Comparison of ENCODE assay signal across 10 mouse cellular contexts in the genomic region with DNA sequence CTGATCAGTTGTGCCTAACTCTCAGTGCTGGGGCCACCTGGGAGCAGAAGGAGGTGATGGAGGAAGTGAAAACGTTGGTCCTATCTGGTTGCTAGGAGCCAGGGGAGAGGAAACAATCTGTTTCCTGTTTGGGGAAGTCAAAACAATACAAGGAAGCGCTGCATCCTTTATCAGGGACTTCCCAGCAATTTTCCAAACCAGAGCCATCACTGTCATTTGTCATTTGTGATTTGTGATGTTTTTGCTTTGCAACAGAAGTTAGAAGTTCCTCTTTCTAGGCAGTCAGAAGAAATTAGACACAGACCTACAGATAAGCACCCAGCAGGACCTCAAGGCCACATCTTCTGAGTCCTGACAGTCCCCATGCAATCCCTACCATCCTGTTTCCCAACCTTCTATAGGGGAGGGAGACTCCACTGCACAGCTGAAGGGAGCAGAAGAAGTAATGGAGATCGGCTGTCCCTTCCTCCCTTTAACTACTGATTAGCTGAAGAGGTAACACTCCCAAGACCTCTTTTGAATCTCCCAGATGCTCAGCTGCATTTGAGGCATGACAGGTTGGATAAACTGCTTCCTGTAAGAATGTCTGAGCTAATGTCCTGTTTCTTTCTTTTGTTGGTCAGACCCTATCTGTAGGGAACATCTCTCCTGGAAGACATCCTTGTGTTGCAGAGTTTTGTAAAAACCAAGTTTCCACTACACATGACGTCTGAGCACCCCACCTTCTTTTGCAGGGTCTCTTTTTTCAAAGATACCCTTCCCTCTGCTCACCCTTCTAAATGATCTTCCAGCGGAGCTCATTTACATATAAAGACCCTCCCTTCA. TPM values are rescaled to one million over a fixed set of nuclear protein-coding genes. Genes with fewer than 3 reads are reported as not detected.
DNase-seq lines count a peak whose midpoint lies in the region; ATAC-seq lines count a peak whose summit lies in the region.
"Had no signal": no experiment of that assay in that cellular context is flagged by ENCODE, and none has a peak within 500 bp of the region (broad histone marks: within the 10 kb centered on the region; RNA-seq: fewer than 3 reads in every experiment).

No protein-coding gene starts in this region.

- DNase-seq in neural tube, embryonic 10.5 days (ENCODE audit: extremely low spot score, low spot score) = no peak
- DNase-seq in heart, adult 9 months (ENCODE audit: low spot score in 2 of 2) = peak; percentile 74 to 88
- DNase-seq in liver, embryonic 13.5 days = no peak
- no peak for DNase-seq in urinary bladder, postnatal 36 days (ENCODE audit: low spot score in 2 of 2)
- DNase-seq in thymus, adult 18-20 months = no peak
- no peak for DNase-seq in ovary, postnatal 10 days (ENCODE audit: low spot score)

- no peak for ATAC-seq in neural tube, embryonic 13.5 days (ENCODE audit: low read depth)
- peak; percentile 36; the same call in 1 of the 2 replicates for ATAC-seq in liver, embryonic 13.5 days (ENCODE audit: low read depth)
- no peak for ATAC-seq in stomach, embryonic 15.5 days (ENCODE audit: insufficient read depth, low FRiP score, low read depth)

- H3K36me3 ChIP-seq in neural tube, embryonic 13.5 days = no peaks in the 10 kb centered on the region
- no peaks in the 10 kb centered on the region for H3K36me3 ChIP-seq in liver, embryonic 13.5 days
- H3K36me3 ChIP-seq in stomach, embryonic 15.5 days = no peaks in the 10 kb centered on the region
- H3K36me3 ChIP-seq: forebrain, embryonic 12.5 days had no signal

- H3K27me3 ChIP-seq in neural tube, embryonic 13.5 days = no peaks in the 10 kb centered on the region
- no peaks in the 10 kb centered on the region for H3K27me3 ChIP-seq in liver, embryonic 13.5 days
- H3K27me3 ChIP-seq in stomach, embryonic 15.5 days (replicated peaks) = no peaks in the 10 kb centered on the region
- H3K27me3 ChIP-seq: forebrain, embryonic 12.5 days had no signal

- no peak overlapping the region for H3K9ac ChIP-seq in neural tube, embryonic 13.5 days
- H3K9ac ChIP-seq in liver, embryonic 13.5 days = no peak overlapping the region
- H3K9ac ChIP-seq in stomach, embryonic 15.5 days = no peak overlapping the region
- H3K9ac ChIP-seq: forebrain, embryonic 12.5 days had no signal

- H3K4me2 ChIP-seq in neural tube, embryonic 13.5 days = no peak overlapping the region
- H3K4me2 ChIP-seq in liver, embryonic 13.5 days = no peak overlapping the region
- H3K4me2 ChIP-seq in stomach, embryonic 15.5 days = no peak overlapping the region
- H3K4me2 ChIP-seq: forebrain, embryonic 12.5 days had no signal

- H3K4me1 ChIP-seq in neural tube, embryonic 13.5 days (replicated peaks) = no peaks in the 10 kb centered on the region
- no peaks in the 10 kb centered on the region; the same call in 1 of the 2 replicates for H3K4me1 ChIP-seq in liver, embryonic 13.5 days (replicated peaks)
- no peaks in the 10 kb centered on the region for H3K4me1 ChIP-seq in stomach, embryonic 15.5 days
- H3K4me1 ChIP-seq: forebrain, embryonic 12.5 days had no signal

- no peaks in the 10 kb centered on the region for H3K9me3 ChIP-seq in neural tube, embryonic 13.5 days
- H3K9me3 ChIP-seq in liver, embryonic 13.5 days (replicated peaks) = no peaks in the 10 kb centered on the region
- no peaks in the 10 kb centered on the region for H3K9me3 ChIP-seq in stomach, embryonic 15.5 days
- H3K9me3 ChIP-seq: forebrain, embryonic 12.5 days had no signal

- no peak overlapping the region for H3K4me3 ChIP-seq in neural tube, embryonic 13.5 days
- H3K4me3 ChIP-seq in liver, embryonic 13.5 days (replicated peaks) = no peak overlapping the region
- no peak overlapping the region for H3K4me3 ChIP-seq in stomach, embryonic 15.5 days (replicated peaks)
- H3K4me3 ChIP-seq: forebrain, embryonic 12.5 days had no signal

- 57% methylated on average over 5 of the region's 5 CpGs for WGBS in neural tube, embryonic 13.5 days
- WGBS in liver, embryonic 13.5 days (ENCODE audit: insufficient replicate concordance) = 14% methylated on average over 5 of the region's 5 CpGs
- 44% methylated on average over 5 of the region's 5 CpGs for WGBS in stomach, embryonic 15.5 days

- 0 out of 2 replicates have a peak overlapping the region, but pooled peaks have one; percentile 33 for H3K27ac ChIP-seq in neural tube, embryonic 13.5 days (replicated peaks)
- H3K27ac ChIP-seq in liver, embryonic 13.5 days = peak overlapping the region; percentile 14; the same call in 1 of the 2 replicates
- peak overlapping the region; percentile 46; the same call in 1 of the 2 replicates for H3K27ac ChIP-seq in stomach, embryonic 15.5 days

RNA-seq across cellular contexts. Expression of gene Gimap6, which starts 7.6 kb away (rescaled TPM):
- polyA plus RNA-seq in neural tube, embryonic 13.5 days (2015; fragmentation: Nextera tagmentation; extraction: Ambion mirVana) = 10.9 and 11.6 TPM in 2 replicates
- 8.4 and 9.4 TPM in 2 replicates for polyA plus RNA-seq in liver, embryonic 13.5 days (2015; fragmentation: Nextera tagmentation; extraction: Ambion mirVana)
- 21.1 and 22.3 TPM in 2 replicates for polyA plus RNA-seq in stomach, embryonic 15.5 days (2015; fragmentation: Nextera tagmentation; extraction: Ambion mirVana)

RNA-seq across cellular contexts. Expression of gene Gimap4, which starts 16.1 kb away (rescaled TPM):
- 2.9 and 3.3 TPM in 2 replicates for polyA plus RNA-seq in neural tube, embryonic 13.5 days (2015; fragmentation: Nextera tagmentation; extraction: Ambion mirVana)
- polyA plus RNA-seq in liver, embryonic 13.5 days (2015; fragmentation: Nextera tagmentation; extraction: Ambion mirVana) = 11.6 and 12.3 TPM in 2 replicates
- 20.1 and 22.0 TPM in 2 replicates for polyA plus RNA-seq in stomach, embryonic 15.5 days (2015; fragmentation: Nextera tagmentation; extraction: Ambion mirVana)

RNA-seq across cellular contexts. Expression of gene Gm28053, which starts 17.9 kb away (rescaled TPM):
- polyA plus RNA-seq in neural tube, embryonic 13.5 days (2015; fragmentation: Nextera tagmentation; extraction: Ambion mirVana) = 0.95 TPM in 1 of 2 replicates, not detected in the other
- polyA plus RNA-seq in liver, embryonic 13.5 days (2015; fragmentation: Nextera tagmentation; extraction: Ambion mirVana) = 1.6 TPM in 2 replicates
- polyA plus RNA-seq in stomach, embryonic 15.5 days (2015; fragmentation: Nextera tagmentation; extraction: Ambion mirVana) = 3.3 and 3.4 TPM in 2 replicates
- polyA plus RNA-seq: forebrain, embryonic 12.5 days had no signal

RNA-seq across cellular contexts. Expression of gene Gimap7, which starts 18.0 kb away (rescaled TPM):
- not detected in 2 replicates for polyA plus RNA-seq in neural tube, embryonic 13.5 days (2015; fragmentation: Nextera tagmentation; extraction: Ambion mirVana)
- 0.10 and 0.14 TPM in 2 replicates for polyA plus RNA-seq in liver, embryonic 13.5 days (2015; fragmentation: Nextera tagmentation; extraction: Ambion mirVana)
- polyA plus RNA-seq in stomach, embryonic 15.5 days (2015; fragmentation: Nextera tagmentation; extraction: Ambion mirVana) = 0.23 TPM in 1 of 2 replicates, not detected in the other
- polyA plus RNA-seq: forebrain, embryonic 12.5 days; limb, embryonic 14.5 days had no signal

RNA-seq across cellular contexts. Expression of gene Gimap9, which starts 24.5 kb away (rescaled TPM):
- polyA plus RNA-seq in neural tube, embryonic 13.5 days (2015; fragmentation: Nextera tagmentation; extraction: Ambion mirVana) = 1.6 and 2.7 TPM in 2 replicates
- 10.9 and 12.1 TPM in 2 replicates for polyA plus RNA-seq in liver, embryonic 13.5 days (2015; fragmentation: Nextera tagmentation; extraction: Ambion mirVana)
- 10.7 and 12.6 TPM in 2 replicates for polyA plus RNA-seq in stomach, embryonic 15.5 days (2015; fragmentation: Nextera tagmentation; extraction: Ambion mirVana)

Comparison
In these comparisons a context has a peak if more than half of its experiments do, and no peak if none do; other contexts are left out.
1. DNase-seq: peak in heart, adult 9 months (2 of 2); none in neural tube, embryonic 10.5 days (single experiment), liver, embryonic 13.5 days (single experiment), urinary bladder, postnatal 36 days (0 of 2), thymus, adult 18-20 months (0 of 2) and ovary, postnatal 10 days (single experiment).
2. Peak in every context shown above with its lines, with median percentiles within 50 percentile points of each other: H3K27ac ChIP-seq.